Mouse (Mus musculus): ENCODE data around the gene Stag2.

- no peak for TF ChIP-seq POLR2A (IDR thresholded peaks at IDR 0.05; ENCODE audit: insufficient read depth, low read length)
- no peak for TF ChIP-seq EP300 (IDR thresholded peaks at IDR 0.05; ENCODE audit: insufficient read depth, low read depth, low read length)
Measured at GRCm38 (mm10) chrX:42148788-42149556, at the start of gene Stag2.

All from ES-Bruce4 (cell line).